Mouse (Mus musculus) layer of hippocampus, postnatal 25 days (tissue): ENCODE results near the gene Spn. TPM values are rescaled to one million over a fixed set of nuclear protein-coding genes. Genes with fewer than 3 reads are reported as not detected.
"Not testable (repeated sequence)": the region's sequence is repeated elsewhere in the genome, so short reads cannot be mapped to it uniquely, and the experiment has no call there.

ENCODE experiments used
- DNase-seq, 2 experiments: peaks; one replicate each; pipeline ENCODE4 v3.0.0; 2022; ENCODE audit warnings: mixed read lengths in 2 of 2, low spot score in 1 of 2; ENCODE audit errors: extremely low spot score in 1 of 2
- total RNA-seq, 2 experiments: library from RNA; stranded (reverse); gene quantifications; 2 replicates each; pipeline ENCODE4 v1.2.3; 2021

Gene Spn
- total RNA-seq, 2 experiments from 2014 or later, result 0.28 to 0.42 TPM

- DNase-seq, result peak; percentile 62 to 82
Measured at GRCm38 (mm10) chr7:127110239-127111007, 27.2 kb downstream of the Spn start.

- no peak for DNase-seq
Measured at GRCm38 (mm10) chr7:127105551-127105950, 32.1 kb downstream of the Spn start.

GRCm38 (mm10) chr7:127104560-127105332 lies 32.9 kb downstream of the Spn start:
- DNase-seq, result peak; percentile 57 to 71

GRCm38 (mm10) chr7:127103960-127104359 lies 33.7 kb downstream of the Spn start:
- no peak for DNase-seq

GRCm38 (mm10) chr7:127102148-127102547 lies 35.5 kb downstream of the Spn start:
- no peak for DNase-seq

GRCm38 (mm10) chr7:127101451-127102016 lies 36.1 kb downstream of the Spn start:
- no peak for DNase-seq

GRCm38 (mm10) chr7:127099528-127099927 lies 38.1 kb downstream of the Spn start:
- DNase-seq, result no peak

- DNase-seq, result no peak
Measured at GRCm38 (mm10) chr7:127098950-127099349, 38.7 kb downstream of the Spn start.

GRCm38 (mm10) chr7:127098521-127098920 lies 39.1 kb downstream of the Spn start:
- DNase-seq, result no peak

GRCm38 (mm10) chr7:127096456-127096855 lies 41.2 kb downstream of the Spn start:
- no peak for DNase-seq

DNA sequence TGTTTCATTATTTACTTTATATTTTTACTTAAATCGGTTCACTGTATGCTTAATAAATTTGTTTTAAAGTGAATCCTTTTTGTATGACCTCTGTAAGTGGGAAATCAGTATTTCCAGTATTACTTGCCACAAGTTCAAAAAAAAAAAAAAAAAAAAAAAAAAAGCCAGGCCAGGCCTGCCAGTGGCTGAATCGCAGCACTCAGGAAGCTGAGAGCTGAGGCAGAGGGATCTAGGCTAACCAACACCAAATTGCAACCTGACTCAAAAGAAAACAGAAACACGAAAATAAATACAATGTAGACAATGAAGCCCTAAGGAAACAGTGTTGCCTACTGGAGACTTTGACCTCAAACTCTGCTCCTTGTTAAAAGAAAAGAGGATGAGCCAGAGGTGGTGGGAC lies 43.7 kb downstream of the Spn start:
- DNase-seq, result no peak

- no peak for DNase-seq
Measured at GRCm38 (mm10) chr7:127091114-127091896, 46.3 kb downstream of the Spn start, which contains the start of gene AI467606. AI467606 (plus strand) TSS chr7:127091359.

GRCm38 (mm10) chr7:127090154-127091113 lies 47.2 kb downstream of the Spn start:
- DNase-seq, result no peak

DNA sequence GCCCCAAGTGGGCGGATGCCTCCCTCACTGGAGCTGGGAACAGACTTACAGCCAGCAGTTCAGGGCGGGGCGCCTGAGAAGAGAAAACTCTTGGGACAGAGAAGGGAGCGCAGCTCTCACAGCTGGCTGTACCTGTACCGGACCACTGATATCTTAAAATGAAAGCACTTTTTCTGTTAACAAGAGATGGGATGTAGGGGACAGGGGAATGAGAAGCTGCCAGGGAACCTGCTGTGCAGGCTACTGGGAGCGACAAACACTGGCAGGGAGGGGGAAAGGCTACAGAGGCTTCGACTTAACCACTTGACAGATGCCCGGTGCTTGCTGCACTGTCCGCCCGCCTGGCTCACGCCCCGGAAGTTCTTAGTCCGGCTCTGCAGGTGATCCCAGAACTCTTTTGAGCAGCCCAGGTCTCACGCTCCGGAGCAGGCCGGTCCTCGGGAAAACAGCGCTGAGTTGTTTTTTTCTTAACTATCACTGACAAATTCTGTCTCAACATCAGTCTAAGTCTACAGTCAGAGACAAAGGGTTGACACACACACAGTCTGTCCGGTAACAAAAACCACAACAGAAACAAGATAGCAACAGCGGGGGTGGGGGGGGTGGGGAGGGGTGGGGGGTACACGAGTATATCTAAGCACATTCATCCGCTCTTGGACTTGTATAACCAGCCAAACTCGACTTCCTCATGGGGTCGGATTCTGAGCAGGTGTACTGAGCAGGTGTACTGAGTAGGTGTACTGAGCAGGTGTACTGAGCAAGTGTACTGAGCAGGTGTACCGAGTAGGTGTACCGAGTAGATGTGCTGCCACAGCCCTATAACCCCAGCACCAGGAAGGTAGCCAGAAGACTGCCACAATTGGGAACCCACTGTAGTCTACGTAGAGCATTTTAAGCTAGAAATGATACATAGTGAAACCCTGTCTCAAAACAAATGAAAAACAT lies 48.5 kb downstream of the Spn start:
- no peak for DNase-seq

DNA sequence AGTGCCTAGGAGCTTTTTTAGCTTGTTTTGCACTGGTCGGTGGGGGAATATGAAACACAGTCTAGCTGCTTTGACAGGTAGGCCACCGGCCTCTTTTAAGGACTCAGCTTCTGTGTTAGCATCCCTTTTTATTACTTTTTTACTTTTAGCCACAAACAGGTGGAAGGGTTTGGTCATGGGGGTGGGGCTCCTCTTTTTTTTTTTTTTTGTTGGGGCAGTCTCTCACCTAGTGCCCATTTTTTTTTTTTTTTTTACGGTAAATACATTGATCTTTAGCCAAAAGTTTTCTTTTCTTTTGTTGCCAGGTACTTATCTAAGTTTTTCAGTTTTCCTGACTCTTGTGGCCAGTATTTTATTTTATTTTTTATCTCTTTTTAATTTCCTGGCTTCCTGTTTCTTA lies 49.5 kb downstream of the Spn start:
- DNase-seq, result no peak

- DNase-seq, result not testable (repeated sequence)
Measured at GRCm38 (mm10) chr7:127087278-127088010, 50.2 kb downstream of the Spn start, which contains the start of gene Zg16. Zg16 (minus strand) TSS chr7:127087328.

- DNase-seq, result not testable (repeated sequence)
Measured at GRCm38 (mm10) chr7:127085751-127086150, 51.9 kb downstream of the Spn start.
